Mouse (Mus musculus) ovary, adult 2 months (tissue): ENCODE results near the gene Htr1b. TPM values are rescaled to one million over a fixed set of nuclear protein-coding genes. Genes with fewer than 3 reads are reported as not detected.

Experiments
- polyA plus RNA-seq: library from polyadenylated mRNA; depleted of rRNA; stranded (reverse); fragments of >200 nt; gene quantifications from 2 replicates; pipeline ENCODE4 v1.2.3, GENCODE M21; 2012; rRNA removed

The Htr1b gene
- polyA plus RNA-seq = 3.1 and 4.0 TPM in 2 replicates

GRCm38 (mm10) chr9:81633437-81633973, at the start of gene Htr1b:
TSS of gene Htr1b (minus strand) at chr9:81633828.

Other genes with a start within 250 kb of the Htr1b start
- gene Mei4, start 229.8 kb upstream of the Htr1b start, polyA plus RNA-seq = not detected in 2 replicates